Mouse (Mus musculus): Measurements from ENCODE around the gene A630089N07Rik. TPM values are rescaled to one million over a fixed set of nuclear protein-coding genes. Genes with fewer than 3 reads are reported as not detected.
A peak's percentile ranks its signal among the peaks of the same experiment; 100 is the strongest.

The A630089N07Rik gene
- total RNA-seq, 2 experiments from 2014 or later: 2.5 to 3.1 TPM

DNA sequence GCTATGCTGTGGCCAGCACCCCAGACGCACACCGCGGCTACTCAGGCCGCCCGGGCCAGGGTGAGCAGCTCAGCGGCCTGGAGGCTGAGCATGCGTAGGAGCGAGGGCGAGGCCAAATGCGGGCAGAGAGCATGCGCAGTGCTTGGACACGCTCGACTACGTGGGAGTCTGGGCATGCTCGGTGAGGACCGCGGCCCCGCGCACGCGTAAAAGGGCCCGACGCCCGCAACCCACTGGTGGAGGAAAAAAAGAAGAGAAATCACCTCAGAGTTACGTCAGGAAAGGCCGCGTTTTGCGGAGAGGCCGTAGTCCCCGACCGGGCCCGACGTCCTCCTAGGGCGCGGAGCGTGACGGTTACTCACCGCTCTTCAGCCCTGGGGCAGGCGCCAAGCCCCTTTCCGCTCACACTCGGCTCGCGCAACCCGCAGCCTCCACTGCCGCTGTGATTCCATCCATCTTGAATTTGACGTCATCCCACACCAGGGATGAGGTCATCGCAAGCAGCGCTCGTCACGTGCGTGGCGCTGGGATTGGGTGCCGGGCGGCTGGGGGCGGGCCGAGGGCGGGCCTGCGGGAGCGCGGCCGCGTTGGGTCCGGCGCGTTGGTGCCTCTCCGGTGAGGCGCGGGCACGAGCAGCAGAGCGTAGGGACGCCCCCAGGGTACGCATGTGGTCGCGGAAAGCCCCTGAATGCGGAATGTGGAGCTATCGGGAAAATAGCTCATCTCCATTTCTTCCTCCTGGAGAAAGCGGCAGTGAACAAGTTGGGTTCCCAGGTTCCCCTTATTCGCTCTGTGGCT, 119.9 kb downstream of the A630089N07Rik start, which contains the start of the genes C2cd2 and Zbtb21:
Gene C2cd2 (minus strand): TSS at position 448 of the 798 bp plus-strand sequence.
Gene Zbtb21 (minus strand): TSS at position 472 of the 798 bp plus-strand sequence.
- peak; percentile 97 for DNase-seq

DNA sequence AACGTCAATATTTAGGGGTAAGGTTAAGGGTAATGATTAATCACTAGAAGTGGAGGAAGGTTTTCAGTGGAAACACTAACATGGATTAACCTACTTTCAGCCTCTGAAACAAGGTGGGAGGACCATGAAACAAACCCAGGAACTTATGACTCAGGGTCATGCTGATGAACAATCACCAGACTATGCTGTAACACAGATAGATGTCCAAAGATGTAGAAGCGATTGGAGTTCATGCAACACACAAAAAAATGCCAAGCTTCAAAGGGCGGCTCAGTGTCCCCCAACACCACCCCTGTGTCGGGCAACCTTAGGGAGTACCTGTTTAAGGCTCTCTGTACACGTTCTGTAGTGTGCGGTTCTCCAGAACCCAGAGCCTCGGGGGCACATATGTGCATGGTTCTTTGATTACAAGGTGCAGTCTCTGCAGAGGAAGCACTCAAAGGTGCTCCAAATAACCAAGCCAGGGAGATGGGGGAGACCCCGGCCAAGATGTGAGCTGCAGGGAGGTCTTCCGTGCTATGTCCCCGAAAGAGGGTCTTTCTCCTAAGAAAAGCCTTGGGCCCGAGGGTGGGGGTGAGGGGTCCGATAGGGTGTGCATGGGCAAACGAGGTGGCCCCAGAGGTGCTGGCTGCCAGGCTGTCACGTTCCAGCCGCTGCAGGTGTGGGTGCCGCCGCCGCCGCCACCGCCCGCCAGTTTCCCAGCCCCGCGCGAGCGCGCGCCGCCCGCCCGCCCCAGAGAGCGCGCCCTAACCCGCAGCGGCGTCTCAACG, 120.7 kb downstream of the A630089N07Rik start:
- no peak for DNase-seq

DNA sequence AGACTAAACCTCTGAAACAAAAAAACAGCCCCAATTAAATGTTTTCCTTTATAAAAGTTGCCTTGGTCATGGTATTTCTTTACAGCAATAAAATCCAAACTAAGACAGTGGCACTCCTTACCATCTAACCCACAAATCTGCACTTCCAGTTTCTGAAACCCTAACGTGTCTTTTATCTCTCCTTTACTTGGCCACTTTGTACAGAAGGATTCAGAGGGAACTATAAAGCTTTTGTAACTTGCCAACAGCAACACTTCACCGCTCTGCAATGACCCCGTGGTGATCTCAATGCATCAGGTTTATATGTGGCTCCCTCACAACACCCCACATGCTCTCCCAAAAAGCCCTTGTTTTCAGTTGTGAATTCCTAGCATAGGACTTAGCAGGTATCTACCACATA, 121.9 kb downstream of the A630089N07Rik start:
- no peak for DNase-seq

DNA sequence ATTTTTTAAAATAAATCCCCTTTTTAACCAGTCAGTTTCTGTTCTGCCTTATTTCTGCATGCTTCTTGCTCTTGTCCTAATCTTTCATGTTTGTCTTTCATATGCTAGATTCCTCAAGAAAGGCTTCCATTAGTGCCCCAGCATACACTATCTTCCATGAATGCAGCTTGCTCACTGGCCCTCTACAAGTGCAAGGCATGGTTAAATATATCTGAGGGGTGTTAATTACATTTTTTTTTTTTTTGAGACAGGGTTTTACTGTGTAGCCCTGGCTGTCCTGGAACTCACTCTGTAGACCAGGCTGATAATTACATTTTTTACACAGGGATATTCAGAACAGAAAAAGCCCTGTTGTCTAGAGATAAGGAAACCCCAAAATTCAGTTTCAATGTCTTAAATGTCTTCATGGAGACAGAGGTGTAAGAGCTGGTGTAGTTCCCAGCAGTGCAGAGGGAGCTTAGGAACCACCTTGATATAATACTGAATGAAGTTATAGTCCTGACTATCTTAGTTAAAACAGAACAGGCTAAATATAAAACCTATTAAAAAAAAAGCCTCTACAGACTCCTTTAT, 123.8 kb downstream of the A630089N07Rik start:
- DNase-seq: no peak

DNA sequence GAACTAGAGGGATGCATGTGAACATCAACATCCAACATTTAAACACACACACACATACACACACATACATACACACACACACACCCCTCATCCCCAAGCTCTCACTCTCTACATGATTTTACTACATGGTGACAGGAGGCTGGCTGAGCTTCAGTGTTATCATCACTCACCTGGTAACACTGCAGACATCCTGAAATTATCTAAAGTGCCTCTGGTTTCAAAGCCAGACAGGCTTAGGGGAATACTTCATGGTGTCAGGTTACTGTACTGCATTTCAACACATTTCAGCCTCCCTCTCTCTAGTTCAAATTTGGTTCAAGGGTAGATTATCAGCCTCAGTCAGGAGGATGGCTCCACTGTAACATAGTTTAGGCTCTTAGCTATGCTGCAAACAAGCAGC, 124.6 kb downstream of the A630089N07Rik start:
- DNase-seq: no peak

DNA sequence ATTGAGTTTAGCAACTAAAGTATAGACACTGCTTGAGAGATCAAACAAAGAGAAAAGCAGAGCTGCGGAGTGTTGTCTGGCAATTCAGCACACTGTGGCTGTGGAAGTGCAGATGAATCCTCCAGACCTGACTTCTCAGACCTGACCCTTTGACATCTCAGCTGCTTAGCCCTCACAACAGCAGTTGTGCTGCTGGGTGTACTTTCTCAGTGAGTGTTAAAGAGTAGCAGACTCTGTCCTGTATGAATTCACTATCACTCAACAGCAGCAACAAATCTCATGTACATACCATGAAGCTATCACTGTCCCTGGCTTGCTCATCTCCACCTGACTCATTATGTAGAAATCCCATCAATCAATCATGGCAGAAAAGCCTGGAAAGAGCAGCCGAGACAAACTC, 126.2 kb downstream of the A630089N07Rik start:
- no peak for DNase-seq

DNA sequence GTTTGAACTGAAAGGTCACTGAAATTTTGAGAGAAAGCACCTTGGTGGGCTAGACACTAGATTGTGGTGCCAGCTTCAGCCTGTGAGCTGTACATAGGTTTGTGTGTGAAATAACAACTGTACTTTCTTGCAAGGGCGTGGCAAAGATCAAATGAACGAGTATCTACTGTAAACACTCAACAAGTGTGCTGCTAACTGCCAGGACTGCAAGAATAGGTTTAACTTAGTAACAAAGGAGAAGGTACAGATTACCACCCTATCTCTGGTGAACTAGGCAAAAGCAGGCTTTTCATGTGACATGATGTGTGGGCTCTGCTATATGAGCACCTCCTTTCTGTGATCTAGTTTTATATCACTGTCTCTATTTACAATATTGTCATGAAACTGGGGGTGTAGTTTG, 128.9 kb downstream of the A630089N07Rik start:
- DNase-seq: no peak

DNA sequence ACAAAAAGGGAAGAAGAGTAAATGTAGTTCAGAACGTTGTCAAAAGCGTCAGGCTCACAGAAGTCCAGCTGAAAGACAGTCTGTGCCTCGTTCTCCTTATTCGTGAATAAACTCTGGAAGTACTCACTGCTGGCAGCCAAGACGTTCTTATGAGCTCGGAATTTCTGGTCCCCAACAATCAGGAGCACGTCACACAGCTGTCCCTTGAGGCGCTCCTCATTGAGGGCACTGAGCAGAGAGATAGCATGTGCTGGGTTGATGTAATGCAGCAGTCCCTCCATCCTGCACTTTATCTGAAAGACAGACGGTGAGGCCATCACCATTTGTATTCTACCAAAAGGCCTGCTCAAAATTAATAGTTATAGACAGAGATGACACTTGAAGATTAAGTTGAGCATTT, 129.4 kb downstream of the A630089N07Rik start:
- no peak for DNase-seq

DNA sequence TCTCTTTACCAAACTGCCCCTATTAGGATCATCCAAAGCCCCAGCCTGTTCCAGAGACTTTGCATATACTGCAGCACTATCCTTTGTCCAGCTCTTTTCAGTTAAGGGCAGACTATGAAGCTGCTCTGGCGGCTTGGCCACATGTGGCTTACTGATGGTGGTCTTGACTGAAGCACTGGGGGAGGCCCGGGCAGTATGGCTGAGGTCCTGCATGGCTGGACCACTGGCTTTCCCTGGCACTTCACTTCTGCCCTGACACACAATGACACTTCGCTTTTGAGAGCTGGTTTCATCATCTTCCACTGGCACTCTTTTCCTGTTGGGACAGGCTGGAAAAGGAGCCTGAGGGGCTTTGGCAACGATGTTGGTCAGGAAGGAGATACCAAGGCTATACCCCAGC, 129.9 kb downstream of the A630089N07Rik start:
- DNase-seq: no peak

Other genes starting within 250 kb of the A630089N07Rik start
- gene Prdm15, start 230.6 kb downstream of the A630089N07Rik start, total RNA-seq (2021): 1 to 10 TPM; 6.6 to 8.8 TPM
- 100 to 1,000 TPM; 171 to 179 TPM for gene C2cd2, start 119.9 kb downstream of the A630089N07Rik start, total RNA-seq (2021)
- 1 to 10 TPM; 5.1 to 6.9 TPM for gene Zbtb21, start 119.8 kb downstream of the A630089N07Rik start, total RNA-seq (2021)
- gene B230307C23Rik, start 85.1 kb downstream of the A630089N07Rik start, total RNA-seq (2021): 1 to 10 TPM; 3.9 to 7.9 TPM